Mouse (Mus musculus): ENCODE results near the gene Atg4a-ps. TPM values are rescaled to one million over a fixed set of nuclear protein-coding genes. Genes with fewer than 3 reads are reported as not detected.

The Atg4a-ps gene
- not detected in 2 replicates for polyA plus RNA-seq (2012; rRNA removed)

GRCm38 (mm10) chr3:103645968-103646367, at the start of gene Atg4a-ps:
TSS of gene Atg4a-ps (minus strand) at chr3:103646068.

Other genes with a start within 250 kb of the Atg4a-ps start
- 1.6 and 1.8 TPM in 2 replicates for gene Syt6, start 70.8 kb downstream of the Atg4a-ps start, polyA plus RNA-seq (2012; rRNA removed)
- gene Olfml3, start 91.9 kb upstream of the Atg4a-ps start, polyA plus RNA-seq (2012; rRNA removed): 37.9 and 39.1 TPM in 2 replicates
- not detected in 2 replicates for gene Gm10964, start 93.3 kb upstream of the Atg4a-ps start, polyA plus RNA-seq (2012; rRNA removed)
- 87.2 and 107 TPM in 2 replicates for gene Hipk1, start 145.5 kb upstream of the Atg4a-ps start, polyA plus RNA-seq (2012; rRNA removed)
- 15.3 and 21.2 TPM in 2 replicates for gene Dclre1b, start 163.4 kb upstream of the Atg4a-ps start, polyA plus RNA-seq (2012; rRNA removed)
- gene Ap4b1, start 163.5 kb upstream of the Atg4a-ps start, polyA plus RNA-seq (2012; rRNA removed): 11.2 and 11.3 TPM in 2 replicates
- 0.33 and 0.59 TPM in 2 replicates for gene Gm43064, start 163.5 kb upstream of the Atg4a-ps start, polyA plus RNA-seq (2012; rRNA removed)
- 0.56 and 1.1 TPM in 2 replicates for gene Bcl2l15, start 186.5 kb upstream of the Atg4a-ps start, polyA plus RNA-seq (2012; rRNA removed)
- gene Ptpn22, start 213.7 kb upstream of the Atg4a-ps start, polyA plus RNA-seq (2012; rRNA removed): 6.1 and 10.6 TPM in 2 replicates

Data from ovary, adult 2 months (tissue).